Mouse (Mus musculus) liver, embryonic 11.5 days (tissue): ENCODE measurements around the gene Rab19. TPM values are rescaled to one million over a fixed set of nuclear protein-coding genes. Genes with fewer than 3 reads are reported as not detected.

ENCODE experiments used
- ATAC-seq: fragments of 200-750 bp; cut with Nextera tagmentation; replicated peaks from 2 replicates; pipeline ENCODE4 v1.8.0; 2017; ENCODE audit warnings: moderate number of reproducible peaks, mild to moderate bottlenecking, moderate TSS enrichment, moderate library complexity; ENCODE audit not compliant: low FRiP score
- DNase-seq: peaks from one replicate; pipeline ENCODE4 v3.0.0-alpha.2; 2017; ENCODE audit warnings: low spot score
- H3K27ac ChIP-seq: fragments of 300-500 bp; sonication (generic); 2 replicates; pipeline ENCODE4 v1.5.1; 2014; ENCODE audit warnings: mild to moderate bottlenecking, low read depth, low read length, control low read depth
- H3K27me3 ChIP-seq: fragments of 300-500 bp; sonication (generic); replicated peaks from 2 replicates; pipeline ENCODE4 v1.6.1; 2014; ENCODE audit warnings: low read length, mixed read lengths; ENCODE audit not compliant: control insufficient read depth, insufficient read depth
- H3K36me3 ChIP-seq: fragments of 300-500 bp; sonication (generic); 2 replicates; pipeline ENCODE4 v1.6.1; 2014; ENCODE audit warnings: mild to moderate bottlenecking, low read length, moderate library complexity, mixed read lengths; ENCODE audit not compliant: control insufficient read depth, insufficient read depth
- H3K4me1 ChIP-seq: fragments of 300-500 bp; sonication (generic); replicated peaks from 2 replicates; pipeline ENCODE4 v1.6.1; 2014; ENCODE audit warnings: low read length, mixed read lengths; ENCODE audit not compliant: control insufficient read depth, insufficient read depth
- H3K4me2 ChIP-seq: fragments of 300-500 bp; sonication (generic); 2 replicates; pipeline ENCODE4 v1.6.1; 2014; ENCODE audit warnings: mild to moderate bottlenecking, control low read depth, moderate library complexity
- H3K4me3 ChIP-seq: fragments of 300-500 bp; sonication (generic); 2 replicates; pipeline ENCODE4 v1.5.1; 2014; ENCODE audit warnings: low read depth, low read length, control low read depth
- H3K9ac ChIP-seq: fragments of 300-500 bp; sonication (generic); 2 replicates; pipeline ENCODE4 v1.6.1; 2014; ENCODE audit warnings: low read depth, low read length, control low read depth
- H3K9me3 ChIP-seq: fragments of 300-500 bp; sonication (generic); 2 replicates; pipeline ENCODE4 v1.6.1; 2016; ENCODE audit warnings: low read length, inconsistent platforms, mixed read lengths; ENCODE audit not compliant: control insufficient read depth
- WGBS: fragments of 180-500 bp; shearing (Covaris S2); extraction: QIAGEN DNeasy Blood & Tissue Kit; methylation state at CpG from one replicate; pipeline ENCODE4 v1.1.7; 2014; 5-methylcytosine and 5-hydroxymethylcytosine counted together
- polyA plus RNA-seq: library from polyadenylated mRNA; unstranded; fragments of >200 nt; fragmentation: Nextera tagmentation; extraction: Ambion mirVana; gene quantifications from 2 replicates; pipeline ENCODE4 v1.2.1, GENCODE M21; 2014

Rab19 gene
- polyA plus RNA-seq, 1 experiment from 2014 or later, result 0.27 TPM

GRCm38 (mm10) chr6:39427276-39428003 lies 46.5 kb downstream of the Rab19 start:
- ATAC-seq, result no peak
- no peak overlapping the region for H3K27ac ChIP-seq

GRCm38 (mm10) chr6:39429007-39429788 lies 48.2 kb downstream of the Rab19 start:
- Histone ChIP-seq H3K4me1 (peaks cover 18% of the 10 kb centered on the region), H3K27me3 (no peaks in the 10 kb centered on the region), H3K36me3 (no peaks in the 10 kb centered on the region), H3K4me2 (peak overlapping the region; percentile 14), H3K27ac (peak overlapping the region; percentile 35), H3K4me3 (no peak overlapping the region), H3K9me3 (no peaks in the 10 kb centered on the region), H3K9ac (no peak overlapping the region; the same call in 1 of the 2 replicates)
- DNase-seq (no peak), ATAC-seq (peak; percentile 63)
- 54% methylated on average over 6 of the region's 6 CpGs for WGBS

More at GRCm38 (mm10) chr6:39427276-39428003, 46.5 kb downstream of the Rab19 start:
- Histone ChIP-seq H3K4me1 (peaks cover 25% of the 10 kb centered on the region), H3K4me3 (no peak overlapping the region), H3K4me2 (no peak overlapping the region), H3K36me3 (no peaks in the 10 kb centered on the region), H3K9me3 (no peaks in the 10 kb centered on the region), H3K9ac (no peak overlapping the region), H3K27me3 (no peaks in the 10 kb centered on the region)
- DNase-seq, result no peak
- 73% methylated on average over 4 of the region's 4 CpGs for WGBS

- 60% methylated on average over 11 of the region's 11 CpGs for WGBS
- no peaks in the 10 kb centered on the region for H3K36me3 ChIP-seq
- H3K27ac ChIP-seq, result no peak overlapping the region; the same call in 1 of the 2 replicates
- no peak for ATAC-seq
- no peaks in the 10 kb centered on the region for H3K27me3 ChIP-seq
- no peak overlapping the region for H3K4me2 ChIP-seq
- no peaks in the 10 kb centered on the region for H3K9me3 ChIP-seq
- H3K4me3 ChIP-seq, result no peak overlapping the region
- no peak overlapping the region for H3K9ac ChIP-seq
- no peak for DNase-seq
- H3K4me1 ChIP-seq, result peaks cover 17% of the 10 kb centered on the region
Observed at GRCm38 (mm10) chr6:39430722-39431121, 49.7 kb downstream of the Rab19 start.

- Histone ChIP-seq H3K4me1 (peaks cover 17% of the 10 kb centered on the region), H3K36me3 (no peaks in the 10 kb centered on the region), H3K4me3 (no peak overlapping the region), H3K27me3 (no peaks in the 10 kb centered on the region), H3K4me2 (no peak overlapping the region), H3K9me3 (no peaks in the 10 kb centered on the region), H3K9ac (no peak overlapping the region), H3K27ac (no peak overlapping the region)
- DNase-seq (no peak), ATAC-seq (no peak)
- WGBS, result 88% methylated on average over 4 of the region's 4 CpGs
Observed at GRCm38 (mm10) chr6:39433174-39433573, 52.2 kb downstream of the Rab19 start.

- ATAC-seq (no peak), DNase-seq (no peak)
- Histone ChIP-seq H3K9ac (no peak overlapping the region), H3K4me3 (no peak overlapping the region), H3K36me3 (no peaks in the 10 kb centered on the region), H3K4me1 (peaks cover 15% of the 10 kb centered on the region), H3K9me3 (no peaks in the 10 kb centered on the region), H3K4me2 (no peak overlapping the region), H3K27me3 (no peaks in the 10 kb centered on the region), H3K27ac (no peak overlapping the region)
Observed at GRCm38 (mm10) chr6:39433701-39434100, 52.7 kb downstream of the Rab19 start.

GRCm38 (mm10) chr6:39434111-39434885 lies 53.3 kb downstream of the Rab19 start:
- H3K4me3 ChIP-seq, result no peak overlapping the region
- DNase-seq, result no peak
- no peaks in the 10 kb centered on the region for H3K9me3 ChIP-seq
- no peaks in the 10 kb centered on the region for H3K27me3 ChIP-seq
- H3K9ac ChIP-seq, result no peak overlapping the region
- WGBS, result 51% methylated on average over 2 of the region's 2 CpGs
- peaks cover 11% of the 10 kb centered on the region for H3K4me1 ChIP-seq
- no peak overlapping the region for H3K4me2 ChIP-seq
- H3K36me3 ChIP-seq, result no peaks in the 10 kb centered on the region
- ATAC-seq, result peak; percentile 35; the same call in 1 of the 2 replicates
- H3K27ac ChIP-seq, result 0 out of 2 replicates have a peak overlapping the region, but pooled peaks have one; percentile 1

- no peaks in the 10 kb centered on the region for H3K9me3 ChIP-seq
- H3K9ac ChIP-seq, result no peak overlapping the region
- peaks cover 4% of the 10 kb centered on the region; the same call in 1 of the 2 replicates for H3K4me1 ChIP-seq
- H3K27ac ChIP-seq, result 0 out of 2 replicates have a peak overlapping the region, but pooled peaks have one; percentile 19
- 83% methylated on average over 2 of the region's 2 CpGs for WGBS
- ATAC-seq (no peak), DNase-seq (no peak)
- no peak overlapping the region for H3K4me3 ChIP-seq
- H3K27me3 ChIP-seq, result no peaks in the 10 kb centered on the region
- no peak overlapping the region for H3K4me2 ChIP-seq
- H3K36me3 ChIP-seq, result no peaks in the 10 kb centered on the region
Observed at GRCm38 (mm10) chr6:39434886-39435492, 54.0 kb downstream of the Rab19 start.

- DNase-seq, result no peak
- no peaks in the 10 kb centered on the region for H3K9me3 ChIP-seq
- no peaks in the 10 kb centered on the region for H3K36me3 ChIP-seq
- no peaks in the 10 kb centered on the region for H3K27me3 ChIP-seq
- H3K4me1 ChIP-seq, result peaks cover 4% of the 10 kb centered on the region; the same call in 1 of the 2 replicates
- ATAC-seq, result peak; percentile 74
- no peak overlapping the region for H3K9ac ChIP-seq
- H3K27ac ChIP-seq, result no peak overlapping the region
- H3K4me3 ChIP-seq, result no peak overlapping the region
- 66% methylated on average over 5 of the region's 5 CpGs for WGBS
- H3K4me2 ChIP-seq, result no peak overlapping the region
Observed at GRCm38 (mm10) chr6:39435875-39436274, 54.9 kb downstream of the Rab19 start.
